Mouse (Mus musculus) cortical plate, adult 2 months (tissue): ENCODE measurements around the gene Slco4a1.

ENCODE experiments used
- CTCF ChIP-seq: fragments of 200-500 bp; IDR thresholded peaks from 2 replicates; pipeline ENCODE4 v1.5.1; 2011; ENCODE audit warnings: mild to moderate bottlenecking, control low read depth, low read length; ENCODE audit not compliant: insufficient read depth; ENCODE audit errors: extremely low read depth
- POLR2A ChIP-seq: fragments of 200-500 bp; IDR thresholded peaks from 2 replicates; pipeline ENCODE4 v1.6.1; 2011; ENCODE audit warnings: mild to moderate bottlenecking, low read length, control low read depth; ENCODE audit not compliant: insufficient read depth; ENCODE audit errors: extremely low read depth

GRCm38 (mm10) chr2:180432042-180432668 lies 23.9 kb upstream of the Slco4a1 start:
- TF ChIP-seq CTCF (peak; percentile 82), POLR2A (no peak)
